Mouse (Mus musculus) hindbrain, embryonic 14.5 days (tissue): ENCODE results near the gene Slc4a2. TPM values are rescaled to one million over a fixed set of nuclear protein-coding genes. Genes with fewer than 3 reads are reported as not detected.
"Not testable (repeated sequence)": the region's sequence is repeated elsewhere in the genome, so short reads cannot be mapped to it uniquely, and the experiment has no call there.

Experiments used
- ATAC-seq: fragments of 200-750 bp; cut with Nextera tagmentation; 2 replicates; pipeline ENCODE4 v1.8.0; 2017; ENCODE audit warnings: moderate number of reproducible peaks, mild to moderate bottlenecking, moderate TSS enrichment, moderate library complexity; ENCODE audit not compliant: low FRiP score
- DNase-seq: peaks from one replicate; pipeline ENCODE4 v3.0.0-alpha.2; 2015; ENCODE audit warnings: low spot score
- H3K27ac ChIP-seq: fragments of 300-500 bp; sonication (generic); 2 replicates; pipeline ENCODE4 v1.5.1; 2014; ENCODE audit warnings: mild to moderate bottlenecking, moderate library complexity
- H3K27me3 ChIP-seq: fragments of 300-500 bp; sonication (generic); 2 replicates; pipeline ENCODE4 v1.6.1; 2014; ENCODE audit warnings: mild to moderate bottlenecking, low read length, mixed read lengths; ENCODE audit not compliant: control insufficient read depth, insufficient read depth
- H3K36me3 ChIP-seq: fragments of 300-500 bp; sonication (generic); replicated peaks from 2 replicates; pipeline ENCODE4 v1.6.1; 2014; ENCODE audit not compliant: control insufficient read depth, insufficient read depth
- H3K4me1 ChIP-seq: fragments of 300-500 bp; sonication (generic); replicated peaks from 2 replicates; pipeline ENCODE4 v1.6.1; 2014; ENCODE audit warnings: antibody characterized with exemption, low read length, mixed read lengths; ENCODE audit not compliant: control insufficient read depth, insufficient read depth
- H3K4me2 ChIP-seq: fragments of 300-500 bp; sonication (generic); replicated peaks from 2 replicates; pipeline ENCODE4 v1.6.1; 2014; ENCODE audit warnings: mild to moderate bottlenecking, moderate library complexity
- H3K4me3 ChIP-seq: fragments of 300-500 bp; sonication (generic); replicated peaks from 2 replicates; pipeline ENCODE4 v1.5.1; 2014; ENCODE audit warnings: mild to moderate bottlenecking, low read length
- H3K9ac ChIP-seq: fragments of 300-500 bp; sonication (generic); 2 replicates; pipeline ENCODE4 v1.6.1; 2014
- H3K9me3 ChIP-seq: fragments of 300-500 bp; sonication (generic); 2 replicates; pipeline ENCODE4 v1.6.1; 2016; ENCODE audit warnings: low read length; ENCODE audit not compliant: control insufficient read depth
- WGBS: fragments of 180-500 bp; shearing (Covaris S2); extraction: QIAGEN DNeasy Blood & Tissue Kit; methylation state at CpG from one replicate; pipeline ENCODE4 v1.1.7; 2014; 5-methylcytosine and 5-hydroxymethylcytosine counted together
- polyA plus RNA-seq: library from polyadenylated mRNA; unstranded; fragments of >200 nt; fragmentation: Nextera tagmentation; extraction: Ambion mirVana; gene quantifications from 2 replicates; pipeline ENCODE4 v1.2.1, GENCODE M21; 2014

Gene Slc4a2
- polyA plus RNA-seq, 1 experiment from 2014 or later, result 23.6 TPM

DNA sequence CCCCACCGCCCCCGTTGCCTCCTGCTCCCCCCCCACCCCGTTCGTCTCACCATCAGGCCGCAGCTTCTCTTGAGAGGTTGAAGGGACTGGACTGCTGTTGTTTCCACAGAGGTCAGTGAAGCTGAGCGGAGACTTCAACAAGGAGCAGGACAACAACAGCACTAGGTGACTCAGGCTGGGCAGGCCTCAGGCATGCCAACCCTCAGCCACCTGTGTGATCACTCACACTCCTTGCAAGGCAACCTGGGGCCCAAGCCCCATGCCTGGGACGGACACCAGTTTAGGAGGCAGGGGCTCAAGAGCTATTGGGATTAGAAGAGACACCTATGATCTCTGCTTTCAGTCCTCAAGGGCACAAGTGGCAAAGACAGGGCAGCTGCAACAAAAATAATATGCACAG is 31.8 kb upstream of the Slc4a2 start, which contains the start of gene Atg9b:
TSS of gene Atg9b (minus strand) at position 280 of the 400 bp plus-strand sequence.
- H3K27ac ChIP-seq, result no peak within 1 kb of the TSS
- H3K4me1 ChIP-seq, result peaks cover 16% of the 10 kb centered on the region
- peaks cover 16% of the 10 kb centered on the region for H3K27me3 ChIP-seq
- whole genome bisulfite sequencing, result 82% methylated on average over 7 of the region's 7 CpGs
- no peak for DNase-seq
- no peak within 1 kb of the TSS for H3K4me2 ChIP-seq
- H3K36me3 ChIP-seq, result no peaks in the 10 kb centered on the region
- ATAC-seq, result no peak
- no peaks in the 10 kb centered on the region for H3K9me3 ChIP-seq
- H3K9ac ChIP-seq, result no peak within 1 kb of the TSS
- H3K4me3 ChIP-seq, result no peak within 1 kb of the TSS

DNA sequence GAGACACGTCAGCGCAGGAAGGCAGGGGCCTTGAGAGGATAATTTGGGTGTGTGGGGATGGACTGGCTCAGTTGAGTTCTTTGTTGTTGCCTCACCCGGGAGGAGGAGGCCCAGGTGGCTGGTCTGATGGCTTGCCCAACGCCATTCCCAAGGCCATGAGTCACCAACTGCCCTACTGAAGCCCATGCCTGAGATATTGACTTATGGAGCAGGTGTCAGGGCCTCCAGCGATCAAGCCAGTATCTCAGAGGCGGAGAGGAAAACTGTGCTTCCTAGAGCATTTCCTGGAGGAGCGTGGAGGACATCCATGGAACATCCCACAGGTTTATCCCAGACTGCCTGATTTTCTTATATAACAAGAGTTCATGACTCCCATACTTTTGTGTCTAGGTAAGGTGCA is 30.9 kb upstream of the Slc4a2 start:
- H3K4me1 ChIP-seq, result peaks cover 7% of the 10 kb centered on the region
- H3K27ac ChIP-seq, result no peak overlapping the region
- WGBS, result 82% methylated on average over 7 of the region's 7 CpGs
- no peak overlapping the region for H3K4me3 ChIP-seq
- no peaks in the 10 kb centered on the region for H3K36me3 ChIP-seq
- no peak for ATAC-seq
- no peak overlapping the region for H3K9ac ChIP-seq
- H3K27me3 ChIP-seq, result peaks cover 11% of the 10 kb centered on the region
- H3K9me3 ChIP-seq, result no peaks in the 10 kb centered on the region
- no peak for DNase-seq
- H3K4me2 ChIP-seq, result no peak overlapping the region

DNA sequence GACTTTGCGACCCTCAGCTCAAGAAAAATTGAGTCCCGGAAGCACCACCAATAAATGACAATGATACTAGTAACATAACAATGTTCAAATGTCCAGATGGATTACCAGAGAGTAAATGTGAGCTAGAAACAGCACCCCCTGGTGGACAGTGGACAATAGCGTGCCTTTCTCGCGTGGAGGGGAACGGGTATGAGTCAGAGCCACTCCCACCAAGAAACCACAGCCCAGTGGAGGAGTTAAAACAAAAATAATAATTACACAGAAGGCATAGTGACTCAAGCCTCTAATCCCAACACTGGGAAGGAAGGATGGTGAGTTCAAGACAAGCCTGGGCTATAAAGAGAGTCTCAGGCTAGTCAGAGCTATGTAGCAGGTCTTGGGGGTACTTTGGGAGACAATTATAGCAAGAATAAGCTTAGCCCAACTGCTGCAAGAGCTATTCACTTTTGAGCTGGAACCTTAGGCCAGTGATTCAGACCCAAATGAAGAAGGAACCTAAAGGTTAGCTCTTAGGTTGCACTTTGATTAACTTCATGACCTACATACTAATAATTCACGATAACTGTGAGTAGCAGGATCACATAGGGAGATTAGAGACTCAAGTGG is 30.1 kb upstream of the Slc4a2 start, which contains the start of gene Abcb8:
TSS of gene Abcb8 (plus strand) at position 272 of the 606 bp plus-strand sequence.
- 19% methylated on average over 7 of the region's 7 CpGs for WGBS
- Histone ChIP-seq H3K27me3 (peaks cover 11% of the 10 kb centered on the region), H3K27ac (peak within 1 kb of the TSS; percentile 86), H3K9me3 (no peaks in the 10 kb centered on the region), H3K4me3 (peak within 1 kb of the TSS; percentile 43), H3K4me2 (peak within 1 kb of the TSS; percentile 57), H3K36me3 (no peaks in the 10 kb centered on the region), H3K9ac (peak within 1 kb of the TSS; percentile 54), H3K4me1 (peaks cover 7% of the 10 kb centered on the region; the same call in 1 of the 2 replicates)
- ATAC-seq, result no peak
- peak; percentile 80 for DNase-seq

DNA sequence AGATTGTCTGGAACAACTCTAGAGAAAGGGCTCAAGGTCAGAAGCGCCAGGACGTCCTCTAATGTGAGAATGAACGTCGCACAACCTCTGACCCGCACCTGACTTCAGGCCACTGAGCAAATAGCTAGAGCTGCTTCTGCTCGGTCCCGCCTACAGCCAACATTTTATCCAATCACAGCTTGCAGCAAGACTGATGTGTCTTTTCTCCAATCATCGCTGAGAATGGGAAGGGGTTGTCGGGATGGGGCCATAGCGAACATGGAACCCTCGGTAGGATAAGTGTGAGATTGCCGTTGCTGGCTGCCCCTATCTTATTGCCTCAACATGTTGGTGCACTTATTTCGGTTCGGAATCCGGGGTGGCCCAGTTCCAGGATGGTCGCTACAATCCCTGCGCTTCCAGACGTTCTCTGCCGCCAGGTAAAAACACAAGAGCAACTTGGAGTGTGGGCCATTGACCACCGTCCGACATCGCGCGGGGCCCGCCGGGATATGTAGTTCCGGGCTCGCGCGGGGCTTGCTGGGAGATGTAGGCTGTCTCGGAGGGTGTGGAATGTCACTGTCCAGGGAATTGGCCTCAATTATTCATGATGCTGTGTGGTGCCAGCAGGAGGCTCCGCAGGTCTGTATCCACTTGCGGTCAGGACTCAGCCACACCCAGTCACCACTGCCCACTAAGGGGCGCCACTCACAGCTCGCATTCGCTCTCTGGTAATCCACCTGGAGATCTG is 29.3 kb upstream of the Slc4a2 start:
- Histone ChIP-seq H3K27ac (peak overlapping the region; percentile 86), H3K36me3 (no peaks in the 10 kb centered on the region), H3K4me1 (peaks cover 7% of the 10 kb centered on the region; the same call in 1 of the 2 replicates), H3K27me3 (peaks cover 5% of the 10 kb centered on the region; the same call in 1 of the 2 replicates), H3K4me2 (peak overlapping the region; percentile 57), H3K9ac (peak overlapping the region; percentile 54), H3K9me3 (no peaks in the 10 kb centered on the region), H3K4me3 (peak overlapping the region; percentile 43)
- ATAC-seq (peak; percentile 96), DNase-seq (peak; percentile 96)
- WGBS, result 1% methylated on average over 36 of the region's 36 CpGs

DNA sequence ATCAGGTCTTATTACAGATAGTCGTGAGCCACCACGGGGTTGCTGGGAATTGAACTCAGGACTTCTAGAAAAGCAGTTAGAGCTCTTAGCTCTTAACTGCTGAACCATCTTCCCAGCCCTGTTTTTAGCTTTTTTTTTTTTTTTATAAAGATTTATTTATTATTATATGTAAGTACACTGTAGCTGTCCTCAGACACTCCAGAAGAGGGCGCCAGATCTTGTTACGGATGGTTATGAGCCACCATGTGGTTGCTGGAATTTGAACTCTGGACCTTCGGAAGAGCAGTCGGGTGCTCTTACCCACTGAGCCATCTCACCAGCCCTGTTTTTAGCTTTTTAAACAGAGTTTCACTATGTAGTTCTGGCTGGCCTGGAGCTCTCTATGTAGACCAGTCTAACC is 27.4 kb upstream of the Slc4a2 start:
- not testable (repeated sequence) for ATAC-seq
- WGBS, result 89% methylated on average over 6 of the region's 6 CpGs

DNA sequence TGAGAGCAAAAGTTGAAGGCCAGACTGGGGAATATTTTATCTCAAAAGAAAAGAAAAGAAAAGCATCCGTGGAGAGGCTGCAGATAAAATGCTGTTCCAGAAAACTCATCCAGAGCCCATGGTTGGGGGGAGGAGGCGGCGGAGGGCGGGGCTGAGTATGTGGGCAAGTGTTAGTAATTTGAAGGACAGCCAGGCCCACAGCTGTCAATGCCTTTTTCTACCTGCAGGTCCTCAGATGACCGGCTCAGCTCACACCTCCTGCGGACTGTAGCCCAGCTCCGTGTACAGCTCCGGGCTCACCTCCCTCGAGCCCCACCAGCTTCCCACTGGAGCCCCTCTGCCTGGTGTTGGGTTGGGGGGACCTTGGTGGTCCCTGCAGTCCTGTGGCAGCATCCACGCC is 24.0 kb upstream of the Slc4a2 start:
- peaks cover 35% of the 10 kb centered on the region for H3K36me3 ChIP-seq
- WGBS, result 90% methylated on average over 10 of the region's 10 CpGs
- no peak overlapping the region for H3K27ac ChIP-seq
- no peak overlapping the region for H3K4me2 ChIP-seq
- H3K9ac ChIP-seq, result no peak overlapping the region
- H3K9me3 ChIP-seq, result no peaks in the 10 kb centered on the region
- DNase-seq (no peak), ATAC-seq (no peak)
- H3K27me3 ChIP-seq, result no peaks in the 10 kb centered on the region
- peaks cover 7% of the 10 kb centered on the region; the same call in 1 of the 2 replicates for H3K4me1 ChIP-seq
- H3K4me3 ChIP-seq, result no peak overlapping the region

More for the DNA sequence above, 27.4 kb upstream of the Slc4a2 start:
- peaks cover 11% of the 10 kb centered on the region; the same call in 1 of the 2 replicates for H3K36me3 ChIP-seq
- H3K27me3 ChIP-seq, H3K4me1 ChIP-seq, H3K9me3 ChIP-seq, DNase-seq, H3K4me2 ChIP-seq, H3K4me3 ChIP-seq, H3K27ac ChIP-seq, H3K9ac ChIP-seq: not testable (repeated sequence)

DNA sequence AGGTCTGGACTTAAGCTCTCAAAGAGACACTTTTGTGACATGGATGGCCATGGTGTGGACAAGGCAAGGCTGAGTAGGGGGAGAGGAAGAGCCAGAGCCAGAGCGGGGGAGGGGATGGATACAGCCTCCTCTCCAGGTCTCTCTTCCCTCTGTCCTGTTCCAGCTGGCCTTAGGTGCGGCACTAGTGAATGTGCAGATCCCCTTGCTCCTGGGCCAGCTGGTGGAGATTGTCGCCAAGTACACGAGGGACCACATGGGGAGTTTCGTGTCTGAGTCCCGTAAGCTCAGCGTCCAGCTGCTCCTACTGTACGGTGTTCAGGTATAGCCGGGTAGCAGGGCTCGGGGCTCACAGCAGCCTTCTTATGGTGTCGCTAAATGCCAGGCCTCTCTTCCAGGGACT is 23.3 kb upstream of the Slc4a2 start:
- no peak overlapping the region for H3K4me2 ChIP-seq
- no peak overlapping the region for H3K4me3 ChIP-seq
- no peaks in the 10 kb centered on the region for H3K9me3 ChIP-seq
- peaks cover 37% of the 10 kb centered on the region for H3K36me3 ChIP-seq
- ATAC-seq (no peak), DNase-seq (no peak)
- peaks cover under 1% of the 10 kb centered on the region; the same call in 1 of the 2 replicates for H3K4me1 ChIP-seq
- H3K27ac ChIP-seq, result no peak overlapping the region
- H3K9ac ChIP-seq, result no peak overlapping the region
- H3K27me3 ChIP-seq, result no peaks in the 10 kb centered on the region
- WGBS, result 82% methylated on average over 11 of the region's 11 CpGs

DNA sequence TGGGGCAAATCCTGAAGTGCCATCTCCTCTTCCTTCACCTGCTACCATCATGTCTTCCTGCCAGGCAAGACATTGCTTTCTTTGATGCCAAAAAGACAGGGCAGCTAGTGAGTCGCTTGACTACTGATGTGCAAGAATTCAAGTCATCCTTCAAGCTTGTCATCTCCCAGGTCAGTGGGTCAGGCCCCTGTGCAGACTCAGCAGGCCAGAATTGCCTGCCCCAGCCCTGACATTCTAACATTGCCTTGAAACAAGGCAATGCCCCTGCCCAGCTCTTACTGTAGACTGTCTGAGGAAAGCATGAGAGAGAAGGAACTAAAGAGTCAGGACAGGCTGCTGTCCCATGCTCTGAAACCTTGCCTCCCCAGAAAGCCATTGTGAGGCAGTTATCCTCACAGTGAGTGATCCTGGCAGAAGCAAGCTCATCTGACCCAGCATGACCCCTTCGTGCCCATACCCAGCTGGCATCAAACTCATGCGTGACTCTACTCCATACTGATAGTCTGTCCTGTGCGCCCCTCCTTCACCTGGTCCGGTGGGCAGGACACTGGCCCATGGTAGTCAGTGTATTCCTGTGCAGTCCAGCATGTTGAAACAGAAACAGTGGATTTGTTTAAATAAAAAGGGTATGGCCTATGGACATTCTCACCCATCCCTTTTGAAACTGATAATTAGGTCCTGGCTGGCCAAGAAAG is 22.6 kb upstream of the Slc4a2 start:
- no peaks in the 10 kb centered on the region for H3K27me3 ChIP-seq
- 89% methylated on average over 5 of the region's 5 CpGs for WGBS
- H3K9ac ChIP-seq, result no peak overlapping the region
- no peaks in the 10 kb centered on the region for H3K4me1 ChIP-seq
- H3K4me2 ChIP-seq, result no peak overlapping the region
- ATAC-seq (no peak), DNase-seq (no peak)
- no peaks in the 10 kb centered on the region for H3K9me3 ChIP-seq
- H3K36me3 ChIP-seq, result peaks cover 37% of the 10 kb centered on the region
- H3K27ac ChIP-seq, result no peak overlapping the region
- H3K4me3 ChIP-seq, result no peak overlapping the region

DNA sequence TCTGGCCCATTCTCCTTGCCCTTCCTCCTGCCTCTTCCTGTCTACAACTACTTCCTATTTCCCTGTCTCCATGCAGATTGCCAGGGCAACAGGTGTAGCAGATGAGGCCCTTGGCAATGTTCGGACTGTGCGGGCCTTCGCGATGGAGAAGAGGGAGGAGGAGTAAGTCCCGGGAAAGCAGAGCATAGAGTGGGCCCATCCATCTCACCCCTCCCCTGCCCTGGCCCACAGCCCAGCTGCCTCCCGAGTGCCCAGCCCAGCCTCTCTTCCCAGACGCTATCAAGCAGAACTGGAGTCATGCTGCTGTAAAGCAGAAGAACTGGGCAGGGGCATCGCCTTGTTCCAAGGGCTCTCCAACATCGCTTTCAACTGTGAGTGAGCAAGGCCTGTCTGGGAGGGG is 21.7 kb upstream of the Slc4a2 start:
- H3K4me1 ChIP-seq, result no peaks in the 10 kb centered on the region
- H3K27me3 ChIP-seq, result no peaks in the 10 kb centered on the region
- peak; percentile 37 for DNase-seq
- no peak overlapping the region for H3K9ac ChIP-seq
- H3K9me3 ChIP-seq, result no peaks in the 10 kb centered on the region
- peak; percentile 58; the same call in 1 of the 2 replicates for ATAC-seq
- H3K4me3 ChIP-seq, result no peak overlapping the region
- peaks cover 43% of the 10 kb centered on the region for H3K36me3 ChIP-seq
- H3K27ac ChIP-seq, result no peak overlapping the region
- WGBS, result 64% methylated on average over 9 of the region's 9 CpGs
- no peak overlapping the region for H3K4me2 ChIP-seq
